Mouse (Mus musculus) CD4-positive, CD25-positive, alpha-beta regulatory T cell, adult 4 months (primary cell): ENCODE data around the gene Cc2d2b. TPM values are rescaled to one million over a fixed set of nuclear protein-coding genes. Genes with fewer than 3 reads are reported as not detected.
A peak's percentile ranks its signal among the peaks of the same experiment; 100 is the strongest.

Experiments
- ATAC-seq: one replicate; pipeline ENCODE4 v1.8.0; 2017
- polyA plus RNA-seq, 2 experiments: library from polyadenylated mRNA; unstranded; fragments of 100-300 nt; shearing (Covaris generic); gene quantifications; one replicate each; pipeline ENCODE4 v1.2.1; 2017

The Cc2d2b gene
- polyA plus RNA-seq, 2 experiments from 2014 or later = 0.47 to 0.93 TPM

GRCm38 (mm10) chr19:40760071-40760470 lies 11.5 kb downstream of the Cc2d2b start:
- ATAC-seq = no peak

GRCm38 (mm10) chr19:40762023-40762759 lies 13.6 kb downstream of the Cc2d2b start:
- ATAC-seq = peak; percentile 76

DNA sequence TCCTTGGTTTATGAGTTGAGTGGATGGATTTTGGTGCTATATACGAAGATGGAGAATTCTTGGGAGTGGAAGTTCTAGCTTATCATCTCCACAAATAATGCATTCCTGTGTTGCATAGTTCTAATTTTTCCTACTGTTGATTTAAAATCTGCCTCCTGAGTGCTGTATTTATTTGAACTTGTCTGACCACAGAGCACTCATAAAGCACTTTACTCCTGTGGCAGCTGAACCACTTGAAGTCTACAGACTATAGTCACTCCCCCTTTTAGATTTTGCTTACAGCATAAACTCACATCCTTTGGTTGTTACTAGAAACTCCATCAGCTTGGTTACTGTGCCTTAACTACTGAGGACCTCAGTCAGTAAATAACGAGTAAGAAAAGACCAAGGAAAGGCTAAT lies 18.6 kb downstream of the Cc2d2b start:
- no peak for ATAC-seq

GRCm38 (mm10) chr19:40769341-40769770 lies 20.8 kb downstream of the Cc2d2b start:
- no peak for ATAC-seq

- peak; percentile 81 for ATAC-seq
These were observed 39.6 kb downstream of the Cc2d2b start for GRCm38 (mm10) chr19:40788004-40788714.

DNA sequence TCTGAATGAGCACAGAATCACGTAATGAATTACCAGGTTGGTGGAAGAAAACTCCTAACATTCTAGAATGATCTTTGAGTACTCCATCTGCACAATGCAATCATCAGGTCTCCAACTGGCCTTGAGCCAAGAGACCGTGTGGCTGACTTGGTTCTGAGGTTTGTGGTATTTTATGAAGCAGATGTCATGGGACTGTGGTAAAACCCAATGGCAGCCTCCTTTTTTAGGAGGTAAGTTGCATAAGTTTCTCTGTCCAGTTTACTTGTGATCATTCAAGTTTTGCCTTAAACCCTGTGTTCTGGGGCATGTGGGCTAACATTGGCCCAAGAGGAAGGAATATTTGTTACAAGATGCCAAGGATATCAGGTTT lies 40.1 kb downstream of the Cc2d2b start:
- peak; percentile 37 for ATAC-seq

DNA sequence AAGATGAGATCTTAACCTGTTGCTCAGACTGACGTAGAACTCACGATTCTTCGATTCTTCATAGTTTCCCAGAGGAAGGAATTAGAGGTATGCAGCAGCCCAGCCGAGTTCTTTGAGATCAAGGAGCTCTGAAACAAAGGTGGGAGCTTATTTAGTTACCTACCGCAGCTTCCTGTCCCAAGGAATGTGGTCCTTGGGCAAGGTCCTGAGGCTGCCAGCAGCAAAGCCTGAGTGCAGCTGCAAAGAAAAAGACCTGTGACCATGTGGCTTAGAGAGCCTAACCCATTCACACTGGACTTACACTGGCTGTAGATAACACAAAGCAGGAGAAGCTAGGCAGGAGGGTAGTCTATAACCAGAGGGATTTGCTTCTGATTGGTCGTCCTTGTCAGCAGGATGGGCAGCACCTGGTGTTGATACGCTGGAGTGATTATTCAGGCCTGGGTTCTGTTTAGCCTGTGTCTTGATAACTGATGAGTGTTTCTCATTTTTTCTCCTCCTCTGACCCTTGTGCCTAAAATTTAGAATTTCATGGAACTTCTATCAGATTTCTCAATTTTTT lies 56.7 kb downstream of the Cc2d2b start:
- no peak for ATAC-seq

- peak; percentile 91 for ATAC-seq
These were observed 61.3 kb downstream of the Cc2d2b start for GRCm38 (mm10) chr19:40809858-40810257.

DNA sequence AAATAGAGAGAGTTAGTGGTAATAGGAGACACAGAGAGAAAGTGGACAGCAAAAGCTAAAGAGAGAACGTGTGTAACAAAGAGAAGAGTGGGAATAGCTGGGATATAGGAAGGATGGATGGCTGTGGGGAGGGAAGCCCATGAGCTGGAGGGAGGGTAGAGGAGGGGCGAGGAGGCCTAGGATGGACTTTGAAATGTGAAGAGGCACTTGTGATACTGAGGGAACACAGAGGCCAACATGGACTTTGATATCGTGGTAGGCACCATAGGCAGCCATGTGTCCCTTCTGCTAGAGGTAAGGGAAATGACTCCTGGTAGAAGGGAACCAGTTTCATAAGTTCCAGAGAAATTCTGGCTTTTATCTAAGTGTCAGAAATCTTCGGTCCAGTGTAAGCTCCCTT lies 63.3 kb downstream of the Cc2d2b start:
- no peak for ATAC-seq

DNA sequence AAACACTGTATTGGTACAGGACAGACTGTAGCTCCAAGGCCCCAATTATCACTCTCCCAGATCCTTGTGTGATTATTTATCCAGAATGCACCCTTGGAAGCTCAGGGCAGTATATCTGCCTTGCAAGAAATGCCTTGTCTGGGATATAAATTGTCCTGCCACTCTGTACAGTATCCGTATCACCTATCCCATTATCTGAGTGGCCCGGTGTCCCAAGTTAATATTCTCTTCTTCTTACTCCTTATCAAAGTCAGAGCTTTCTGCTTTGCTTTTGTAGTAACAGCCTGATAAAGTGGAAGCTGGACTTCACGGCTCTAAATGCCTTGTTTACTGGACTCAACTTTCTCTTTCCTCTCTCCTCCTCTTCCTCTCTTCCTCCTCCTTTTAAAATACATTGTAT lies 64.2 kb downstream of the Cc2d2b start:
- no peak for ATAC-seq

- no peak for ATAC-seq
These were observed 64.8 kb downstream of the Cc2d2b start for GRCm38 (mm10) chr19:40813385-40813784.

DNA sequence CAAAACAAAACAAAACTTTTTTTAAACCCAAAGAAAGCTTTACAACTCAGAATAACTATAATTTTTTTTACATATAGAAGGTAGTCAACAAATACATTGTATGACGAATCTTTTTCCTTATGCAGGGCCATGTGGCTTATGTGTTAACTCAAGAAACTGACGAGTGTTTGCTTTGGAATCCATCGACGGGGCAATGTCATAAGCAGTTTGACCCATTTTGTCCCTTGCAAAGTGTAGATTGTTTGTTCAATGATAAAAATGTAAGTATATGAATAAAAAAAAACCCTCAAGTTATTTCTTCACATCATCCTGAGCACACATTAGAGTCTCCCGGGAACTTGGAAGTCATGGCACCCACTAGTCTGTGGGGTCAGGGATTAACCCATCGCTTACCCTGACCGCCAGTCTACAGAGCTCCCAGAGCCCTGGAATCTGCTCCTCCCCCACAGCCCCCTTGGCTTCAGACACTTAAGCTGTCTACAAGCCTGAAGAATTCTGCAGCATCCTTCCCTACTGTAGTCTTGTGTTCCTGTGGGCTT lies 67.2 kb downstream of the Cc2d2b start:
- no peak for ATAC-seq

DNA sequence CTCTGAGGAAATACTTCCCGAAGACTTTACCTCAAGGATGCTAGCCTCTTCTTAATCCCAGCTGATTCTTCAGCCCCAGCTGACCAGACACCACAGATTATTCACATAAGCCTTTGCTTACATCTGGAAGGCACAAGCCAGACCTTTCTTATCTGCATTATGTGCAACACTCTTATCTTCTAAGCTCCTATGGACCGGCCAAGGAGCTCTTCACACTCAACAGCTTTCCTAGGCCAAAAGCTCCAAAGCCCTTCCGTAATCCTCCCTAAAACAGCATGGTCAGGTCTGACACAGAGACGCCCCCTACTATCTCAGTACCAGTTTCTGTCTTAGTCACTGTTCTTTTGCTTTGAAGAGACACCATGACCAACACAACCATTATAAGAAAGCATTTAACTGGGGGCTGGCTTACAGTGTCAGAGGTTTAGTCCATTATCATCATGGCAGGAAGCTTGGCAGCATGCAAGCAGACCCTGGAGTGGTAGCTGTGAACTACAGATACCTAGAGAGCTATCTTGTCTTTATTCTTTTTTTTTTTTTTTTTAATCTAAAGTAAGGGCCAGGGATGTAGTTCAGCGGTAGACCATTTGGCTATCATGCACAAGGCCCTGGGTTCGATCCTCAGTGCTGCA lies 69.5 kb downstream of the Cc2d2b start:
- ATAC-seq = no peak

DNA sequence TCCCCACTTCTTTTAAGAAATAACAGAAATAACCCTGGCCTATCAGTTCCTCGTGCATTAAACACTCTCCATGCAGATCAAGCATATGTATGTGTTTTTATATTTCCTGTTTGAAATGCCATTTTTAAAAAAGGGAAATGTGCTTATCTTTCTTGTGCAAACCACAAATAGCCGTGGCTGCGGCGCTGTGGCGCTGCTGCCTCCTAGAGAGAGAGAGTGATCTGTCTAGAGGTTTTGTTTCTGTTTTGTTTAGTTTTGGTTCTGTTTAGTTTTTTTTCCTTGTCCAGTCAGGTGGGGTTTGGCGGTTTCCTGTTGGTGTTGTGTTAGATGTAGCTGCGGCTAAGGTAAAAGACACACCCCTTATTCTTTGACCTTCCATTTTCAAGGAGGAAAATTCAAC lies 70.2 kb downstream of the Cc2d2b start:
- ATAC-seq = peak; percentile 92

DNA sequence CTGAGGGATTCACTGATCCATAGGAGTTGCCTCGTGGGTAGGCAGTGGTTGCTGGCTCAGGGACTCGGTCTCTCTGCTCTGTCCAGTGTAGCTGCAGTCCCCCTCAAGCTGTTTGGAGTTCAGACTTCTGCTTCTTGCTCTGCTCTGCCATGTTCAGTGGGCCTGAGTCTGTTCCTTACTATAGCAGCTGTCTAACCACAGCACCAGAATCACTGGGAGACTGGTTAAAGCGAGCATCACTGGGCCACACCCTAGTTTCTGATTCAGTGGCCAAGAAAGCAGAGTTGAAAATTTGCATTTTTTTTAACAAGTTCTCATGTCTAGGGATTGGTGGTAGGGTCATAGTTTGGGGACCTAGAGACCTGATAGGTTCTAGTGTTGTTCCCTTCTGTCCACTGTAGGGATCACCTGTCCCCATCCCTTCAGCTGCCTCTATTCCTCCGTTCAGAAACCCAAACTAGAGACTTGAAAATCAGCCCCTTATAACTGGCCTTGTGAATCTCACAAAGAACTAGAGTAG lies 72.8 kb downstream of the Cc2d2b start:
- no peak for ATAC-seq

DNA sequence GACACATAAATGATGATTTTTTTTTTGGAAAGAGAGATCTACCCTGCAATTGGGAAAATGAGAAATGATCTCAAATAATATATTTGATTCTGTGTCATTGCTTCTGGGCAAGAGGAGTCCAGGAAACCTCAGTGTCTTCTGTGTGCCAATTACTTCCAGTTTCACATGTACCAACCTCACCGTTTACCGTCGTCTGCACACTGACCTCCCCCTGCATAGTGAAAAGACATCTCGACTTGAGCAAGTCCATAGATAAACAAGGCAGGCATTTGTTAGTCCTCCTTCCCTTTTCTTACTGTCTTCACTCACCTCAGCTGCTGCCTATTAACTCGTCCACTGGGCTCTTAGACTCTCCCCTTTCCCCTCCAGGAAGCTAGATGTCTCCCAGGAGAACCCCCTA lies 77.1 kb downstream of the Cc2d2b start:
- ATAC-seq = no peak

- no peak for ATAC-seq
These were observed 78.2 kb downstream of the Cc2d2b start for GRCm38 (mm10) chr19:40826735-40827134.

DNA sequence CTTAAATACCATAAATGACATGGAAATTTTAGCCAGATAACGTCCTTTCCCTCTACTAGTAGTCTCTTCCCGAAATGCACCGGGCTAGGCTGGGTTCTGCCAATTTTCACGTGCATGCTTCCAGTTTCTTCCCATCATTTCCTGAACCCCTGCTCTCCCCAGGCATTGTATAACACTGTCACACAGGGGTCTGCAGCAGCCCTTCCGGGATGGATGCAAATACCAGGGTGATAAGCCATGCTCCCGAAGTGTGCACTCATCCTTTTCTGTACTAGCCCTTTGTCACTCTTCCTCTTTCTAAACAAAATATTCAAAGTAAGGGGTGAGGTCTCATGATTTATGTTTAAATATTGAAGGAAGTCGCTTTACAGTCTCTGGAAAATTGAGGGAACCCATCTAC lies 81.6 kb downstream of the Cc2d2b start:
- no peak for ATAC-seq

DNA sequence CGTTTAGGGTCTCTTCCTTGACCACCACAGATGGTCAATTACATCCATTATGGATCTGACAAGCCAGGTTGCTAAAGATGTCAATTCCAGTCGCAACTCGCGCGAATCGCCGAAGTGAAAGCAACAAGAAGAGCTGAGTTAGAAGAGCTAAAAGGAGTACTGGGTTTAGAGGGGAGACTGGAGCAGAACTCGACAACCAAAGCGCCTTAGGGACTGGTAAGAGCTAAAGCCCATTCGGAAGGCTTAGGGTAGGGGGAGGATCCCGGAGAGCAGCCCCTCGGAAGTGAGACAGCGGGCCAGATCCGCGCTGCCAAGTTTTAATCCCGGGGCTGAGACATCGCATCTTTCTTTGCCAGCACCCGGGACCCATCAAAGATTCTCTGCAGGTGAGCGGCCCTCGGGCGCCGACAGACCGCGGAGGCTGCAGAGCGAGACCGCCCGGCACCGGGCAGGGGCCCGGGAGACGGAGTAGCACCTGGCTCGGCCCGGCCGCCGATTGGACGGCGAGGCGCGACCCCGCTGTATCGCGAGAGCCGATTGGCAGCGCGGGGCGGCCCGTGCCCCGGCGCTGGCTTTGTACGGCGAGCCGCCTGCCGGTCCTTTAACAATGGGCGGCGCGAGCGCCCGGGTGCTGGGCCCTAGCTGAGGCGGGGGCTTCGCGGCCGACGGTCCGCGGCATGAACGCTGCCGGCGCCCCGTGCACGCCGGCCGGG lies 82.3 kb downstream of the Cc2d2b start, which contains the start of gene Ccnj:
Ccnj (plus strand) TSS at position 577 of the 713 bp plus-strand sequence.
- peak; percentile 90 for ATAC-seq

DNA sequence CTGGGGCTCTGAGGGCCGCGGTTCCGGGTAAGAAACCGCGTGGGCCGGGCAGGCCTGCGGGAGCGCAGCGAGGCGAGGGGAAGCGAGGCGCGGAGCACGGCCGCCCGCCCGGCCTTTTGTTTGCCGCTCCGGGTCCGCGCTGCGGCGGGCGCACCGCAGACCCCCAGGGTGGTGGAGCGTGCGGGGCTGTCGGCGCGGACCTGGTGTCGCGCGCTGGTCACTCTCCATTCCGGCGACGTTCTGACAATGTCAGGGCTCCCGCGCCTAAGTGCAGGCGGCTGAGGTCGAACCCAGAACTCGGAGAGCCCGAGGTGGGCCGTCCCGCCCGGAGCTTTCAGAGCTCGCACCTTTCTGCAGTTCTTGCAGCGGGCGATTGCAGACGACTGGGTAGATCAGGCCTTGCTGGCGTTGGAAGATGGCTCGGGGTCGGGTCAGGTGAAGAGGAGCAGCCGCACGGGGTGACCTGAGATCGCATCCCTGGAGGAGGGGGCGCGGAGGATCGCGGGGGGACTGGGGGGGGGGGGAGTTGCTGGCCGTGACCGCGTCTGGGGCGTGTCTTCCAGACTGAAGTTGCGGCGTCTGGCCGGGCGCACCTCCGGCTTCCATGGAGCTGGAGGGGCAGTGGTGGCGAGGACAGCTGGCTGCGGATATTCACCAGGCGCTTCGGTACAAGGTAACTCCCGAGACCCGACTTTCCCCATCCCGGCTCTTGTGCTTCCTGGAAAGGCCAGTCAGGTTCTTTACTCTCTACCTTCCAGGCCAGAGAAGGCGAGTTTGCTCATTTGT lies 83.1 kb downstream of the Cc2d2b start:
- peak; percentile 60 for ATAC-seq

DNA sequence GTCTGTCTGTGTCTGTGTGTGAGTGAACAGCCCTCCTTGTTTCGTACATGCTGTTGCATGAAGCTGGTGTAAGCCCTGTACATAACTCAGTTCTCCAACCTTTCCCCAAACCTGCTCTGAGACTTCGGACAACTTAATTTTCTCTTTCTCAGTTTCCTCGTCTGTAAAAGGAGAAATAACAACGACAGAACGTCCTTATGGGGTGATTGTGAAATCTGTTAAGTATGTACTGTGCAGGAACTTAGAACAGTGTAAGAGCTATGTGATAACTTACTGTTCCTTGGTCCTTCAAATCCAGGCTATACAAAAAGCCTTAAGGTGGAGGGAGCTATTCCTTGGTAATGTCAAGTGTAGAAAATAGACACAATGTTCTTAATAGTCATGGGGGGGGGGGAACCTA lies 83.8 kb downstream of the Cc2d2b start:
- ATAC-seq = no peak
